Mouse (Mus musculus) brain, embryonic 14.5 days (tissue): ENCODE data around the gene Cdk17. TPM values are rescaled to one million over a fixed set of nuclear protein-coding genes. Genes with fewer than 3 reads are reported as not detected.
"Not testable (repeated sequence)": the region's sequence is repeated elsewhere in the genome, so short reads cannot be mapped to it uniquely, and the experiment has no call there.

Experiments
- DNase-seq: peaks from one replicate; pipeline ENCODE4 v3.0.0-alpha.2; 2011; ENCODE audit warnings: low read depth
- CTCF ChIP-seq: fragments of 200-500 bp; IDR thresholded peaks from 2 replicates; pipeline ENCODE4 v1.5.1; 2012; ENCODE audit warnings: inconsistent platforms, mild to moderate bottlenecking, moderate library complexity, borderline replicate concordance; ENCODE audit not compliant: insufficient read depth, insufficient read length; ENCODE audit errors: extremely low read depth
- POLR2A ChIP-seq: fragments of 200-500 bp; IDR thresholded peaks from 2 replicates; pipeline ENCODE4 v1.6.1; 2012; ENCODE audit warnings: mild to moderate bottlenecking, inconsistent platforms, borderline replicate concordance; ENCODE audit not compliant: poor library complexity, insufficient read depth, insufficient read length, severe bottlenecking; ENCODE audit errors: extremely low read depth
- polyA plus RNA-seq: library from polyadenylated mRNA; depleted of rRNA; stranded (reverse); fragments of >200 nt; gene quantifications from 2 replicates; pipeline ENCODE4 v1.2.3, GENCODE M21; 2012

The Cdk17 gene
- polyA plus RNA-seq, 1 experiment, result 70.5 TPM

DNA sequence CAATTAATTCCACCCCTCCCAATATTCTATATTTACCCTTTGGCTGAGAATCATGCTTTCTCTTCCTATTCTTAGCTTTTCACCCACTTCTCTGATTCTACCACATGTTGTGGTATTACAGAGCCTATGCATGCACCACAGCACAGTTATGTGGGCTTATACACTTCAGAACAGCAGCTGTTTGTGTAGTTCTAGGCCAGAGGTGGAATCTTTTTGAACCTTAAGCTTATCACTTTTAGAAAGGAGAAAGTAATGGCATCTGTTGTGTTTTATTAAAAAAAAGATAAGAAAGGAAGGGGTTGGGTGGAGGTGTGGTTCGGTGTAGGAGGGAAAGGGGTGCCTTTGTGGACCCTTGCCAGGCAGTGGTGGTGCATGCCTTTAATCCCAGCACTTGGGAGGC lies 16.1 kb upstream of the Cdk17 start:
- DNase-seq, result no peak
- no peak for TF ChIP-seq POLR2A

DNA sequence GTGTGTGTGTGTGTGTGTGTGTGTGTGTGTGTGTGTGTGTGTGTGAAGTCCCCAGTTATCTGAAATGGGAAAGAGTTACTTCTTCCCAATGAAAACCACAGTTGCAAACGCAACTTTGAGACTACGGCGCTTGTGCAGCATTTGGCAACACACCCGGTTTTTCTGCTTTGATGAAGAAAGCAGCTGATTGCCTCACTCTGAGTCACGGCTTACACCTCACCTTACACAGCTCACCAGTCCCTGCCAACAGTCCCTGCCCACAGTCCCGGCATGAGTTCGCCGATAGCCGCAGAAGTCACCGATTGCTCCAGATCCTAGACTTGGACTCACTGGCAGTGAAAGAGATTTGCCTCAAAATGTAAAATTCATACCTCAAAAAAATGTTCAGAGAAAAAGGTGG lies 15.6 kb upstream of the Cdk17 start:
- TF ChIP-seq CTCF, result no peak
- no peak for TF ChIP-seq POLR2A
- DNase-seq, result no peak

DNA sequence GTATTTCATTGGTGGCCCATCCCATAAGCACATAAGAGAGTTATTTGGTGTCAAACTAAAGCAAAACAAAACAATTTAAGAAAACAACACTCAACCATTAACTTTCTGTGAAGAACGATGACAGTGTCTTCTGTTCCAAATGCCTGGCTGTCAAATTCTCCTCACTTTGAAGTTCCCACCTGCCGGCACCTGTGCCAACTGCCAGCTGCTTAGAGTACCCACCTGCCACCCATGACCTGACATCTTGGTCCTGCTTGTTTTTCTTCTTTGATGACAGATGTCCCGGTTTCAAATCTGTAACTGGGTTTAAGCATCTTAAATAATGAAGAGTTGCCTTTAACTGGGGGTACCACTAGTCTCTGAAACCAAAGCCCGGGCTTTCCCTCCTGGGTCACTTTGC lies 14.1 kb upstream of the Cdk17 start:
- DNase-seq, result no peak

DNA sequence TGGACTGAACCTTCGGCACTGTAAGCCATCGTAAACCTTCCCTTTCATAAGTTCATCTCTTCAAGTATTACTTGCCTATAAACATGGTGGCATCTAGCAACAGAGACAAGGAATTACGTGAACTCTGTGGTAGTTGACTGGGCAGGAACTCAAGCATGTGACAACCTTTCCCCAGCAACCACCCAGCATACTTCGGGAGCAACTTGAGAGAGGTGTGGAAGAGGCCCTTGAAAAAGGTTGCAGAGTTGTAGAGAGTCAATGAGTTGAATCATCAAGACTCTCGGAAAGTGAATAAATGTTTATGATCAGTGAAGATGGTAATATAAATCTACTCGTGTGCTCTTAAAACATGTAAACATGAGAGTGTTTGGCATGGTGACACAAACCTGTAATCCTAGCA lies 13.0 kb upstream of the Cdk17 start:
- TF ChIP-seq POLR2A (no peak), CTCF (no peak)
- no peak for DNase-seq

More for the DNA sequence above, 14.1 kb upstream of the Cdk17 start:
- no peak for TF ChIP-seq CTCF

DNA sequence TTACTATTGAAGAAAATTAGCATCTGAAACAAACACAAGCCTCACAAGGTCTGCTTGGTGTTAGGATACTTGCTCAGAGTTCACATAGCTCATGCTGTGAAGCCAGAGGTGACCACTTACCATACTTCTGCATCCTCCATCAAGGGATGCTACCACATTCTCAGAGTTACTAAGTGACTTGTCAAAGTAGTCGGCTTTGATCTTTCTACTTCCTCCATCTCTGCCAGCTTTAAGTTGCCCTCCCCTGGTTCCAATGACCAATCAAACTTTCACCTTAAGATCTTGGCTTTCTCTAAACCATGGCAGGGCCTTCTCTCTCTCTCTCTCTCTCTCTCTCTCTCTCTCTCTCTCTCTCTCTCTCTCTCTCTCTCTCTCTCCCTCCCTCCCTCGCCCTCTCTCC lies 11.1 kb upstream of the Cdk17 start:
- no peak for DNase-seq
- TF ChIP-seq POLR2A, result no peak
- no peak for TF ChIP-seq CTCF

DNA sequence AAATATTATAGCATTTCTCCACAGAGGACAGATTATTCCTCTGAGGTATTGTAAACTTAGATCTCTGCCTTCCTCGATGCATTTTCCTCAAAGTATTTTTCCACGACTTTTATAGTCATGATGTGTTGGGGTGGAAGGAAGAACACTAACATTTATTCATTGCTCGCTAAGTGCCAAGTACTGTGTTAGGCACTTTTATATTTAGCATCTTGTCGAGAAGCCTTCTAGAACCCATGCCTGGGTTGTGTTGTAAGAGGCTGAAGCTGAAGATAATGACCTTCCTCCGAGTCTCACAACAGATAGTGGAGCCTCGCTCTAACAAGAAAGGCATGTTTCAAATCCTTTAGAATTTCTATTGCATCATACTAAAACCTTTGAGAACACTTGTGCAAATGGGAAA lies 8.9 kb upstream of the Cdk17 start:
- DNase-seq, result no peak
- TF ChIP-seq POLR2A (no peak), CTCF (no peak)

DNA sequence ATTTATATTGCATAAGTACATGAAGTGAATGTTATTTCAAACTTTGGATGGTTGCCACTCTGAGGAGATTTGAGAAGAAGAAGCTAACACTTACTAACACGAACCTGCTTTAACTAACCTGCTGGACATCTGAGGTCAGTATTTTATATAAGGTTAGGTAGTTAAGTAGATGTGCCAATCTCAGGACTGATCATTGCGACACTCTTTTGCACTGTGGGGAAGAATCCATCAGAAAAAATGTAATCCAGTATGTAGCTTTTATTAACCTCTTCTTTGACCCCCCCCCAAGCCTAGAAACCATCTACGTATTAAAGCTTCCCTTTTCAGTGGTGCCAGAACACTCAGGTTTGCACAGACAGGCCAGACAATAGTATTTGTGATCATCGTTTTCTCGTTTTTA lies 8.0 kb upstream of the Cdk17 start:
- DNase-seq, result no peak
- TF ChIP-seq POLR2A (no peak), CTCF (no peak)

DNA sequence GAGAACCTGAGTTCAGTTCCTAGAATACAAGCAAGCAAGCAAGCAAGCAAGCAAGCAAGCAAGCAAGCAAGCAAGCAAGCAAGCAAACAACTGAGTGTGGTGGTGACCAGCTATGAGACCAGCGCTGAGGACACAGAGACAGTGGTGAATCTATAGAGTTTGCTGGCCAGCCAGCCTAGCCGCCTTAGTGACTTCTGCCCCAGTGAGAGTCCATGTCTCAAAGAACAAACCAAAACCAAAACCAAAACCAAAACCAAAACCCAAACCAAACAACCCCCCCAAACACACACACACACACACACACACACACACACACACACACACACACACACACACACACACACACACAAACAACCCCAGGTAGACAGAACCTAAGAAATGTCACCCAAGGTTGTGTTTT lies 7.3 kb upstream of the Cdk17 start:
- not testable (repeated sequence) for DNase-seq

DNA sequence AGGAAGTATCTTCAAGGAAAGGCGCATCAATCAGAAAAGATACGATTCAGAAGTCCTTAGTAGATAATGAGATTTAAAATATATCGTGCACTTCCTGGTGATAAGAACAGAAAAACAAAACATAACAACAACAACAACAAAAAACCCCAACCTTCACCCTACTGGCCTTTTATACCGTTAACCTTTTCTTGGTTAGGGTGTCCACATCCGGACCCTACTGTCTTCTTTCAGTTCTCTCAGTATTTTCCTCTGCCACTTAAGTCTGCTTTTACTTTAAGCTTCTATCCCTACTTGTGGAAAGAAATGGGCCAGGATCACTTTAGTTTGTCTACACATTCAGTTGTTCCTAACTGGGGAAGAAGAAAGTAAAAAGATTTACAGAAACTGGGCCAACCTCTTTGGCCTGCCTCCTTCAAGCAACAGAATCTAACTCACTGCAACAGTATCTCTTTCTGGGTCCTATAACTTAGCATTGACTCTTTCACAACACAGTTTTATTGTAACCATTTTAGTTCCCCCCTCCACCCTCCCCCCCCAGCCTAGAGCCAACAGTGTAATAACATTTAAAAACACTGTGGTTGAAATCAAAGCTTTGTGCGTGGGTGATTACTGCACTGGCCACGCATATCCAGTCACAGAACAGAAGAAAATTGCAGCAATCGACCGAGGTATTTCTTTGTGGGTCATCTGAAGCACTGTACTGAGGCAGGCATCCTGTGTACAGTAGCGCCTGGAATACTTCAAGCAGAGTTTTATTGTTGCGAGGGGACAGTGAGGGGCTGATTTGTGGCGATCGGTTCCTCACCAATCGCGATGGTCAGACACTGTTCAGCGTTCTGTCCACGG lies 801 bp upstream of the Cdk17 start:
- DNase-seq, result no peak
- TF ChIP-seq CTCF (no peak), POLR2A (no peak)

DNA sequence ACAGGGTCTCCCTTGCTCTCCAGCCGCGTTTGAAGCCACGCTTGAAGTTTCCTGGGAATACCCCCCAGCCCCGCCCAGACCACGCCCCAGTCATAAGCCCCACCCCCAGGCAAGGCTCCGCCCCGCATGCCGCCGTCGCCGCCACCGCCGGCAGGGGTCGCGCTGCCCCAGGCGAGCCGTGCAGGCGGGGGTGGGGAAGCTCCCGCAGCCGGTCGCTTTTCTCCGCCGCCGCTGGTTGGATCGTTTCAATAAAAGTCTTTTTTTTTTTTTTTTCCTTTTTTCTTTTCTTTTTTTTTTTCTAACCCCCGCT lies 223 bp upstream of the Cdk17 start:
- TF ChIP-seq CTCF (peak; percentile 86), POLR2A (peak; percentile 55; the same call in 1 of the 2 replicates)
- peak; percentile 96 for DNase-seq

DNA sequence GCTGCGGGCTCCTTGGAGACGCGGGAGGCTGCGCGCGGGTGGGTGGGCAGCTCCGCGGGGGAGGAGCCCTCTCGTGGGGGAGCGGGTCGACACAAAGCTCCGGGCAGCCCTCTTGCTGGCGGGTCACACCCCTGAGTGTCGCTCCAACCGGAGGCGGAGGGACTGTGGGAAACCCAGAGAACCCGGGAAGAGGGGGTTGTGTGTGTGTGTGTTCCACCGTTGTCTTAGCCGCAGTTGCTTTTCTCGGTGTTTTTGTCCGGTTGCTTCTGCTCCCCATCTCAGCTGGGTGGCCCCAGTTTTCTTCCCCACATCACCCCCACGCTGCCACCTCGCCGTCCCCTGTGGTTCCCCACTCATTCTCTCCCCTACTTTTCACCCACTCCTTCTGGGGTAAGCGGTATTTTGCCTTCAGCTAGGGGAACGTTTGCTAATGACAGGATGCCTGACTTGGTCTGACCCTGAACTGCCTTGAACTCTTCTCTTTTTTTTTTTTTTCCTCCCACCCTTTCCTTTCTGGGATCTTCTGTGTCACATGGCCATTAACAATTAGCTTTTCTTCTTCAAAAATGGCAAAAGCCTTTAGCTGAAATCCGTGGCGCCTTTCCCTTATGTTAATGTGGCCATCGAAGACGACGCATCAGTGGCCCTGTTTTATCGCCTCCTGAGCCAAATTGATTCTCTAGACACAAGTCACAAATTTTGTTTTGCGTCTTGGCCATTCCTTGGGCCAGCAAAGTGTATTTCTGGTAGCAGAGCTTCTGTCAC lies 1.0 kb downstream of the Cdk17 start:
- TF ChIP-seq CTCF (no peak), POLR2A (0 out of 2 replicates have a peak, but pooled peaks have one; percentile 8)
- DNase-seq, result peak; percentile 75

DNA sequence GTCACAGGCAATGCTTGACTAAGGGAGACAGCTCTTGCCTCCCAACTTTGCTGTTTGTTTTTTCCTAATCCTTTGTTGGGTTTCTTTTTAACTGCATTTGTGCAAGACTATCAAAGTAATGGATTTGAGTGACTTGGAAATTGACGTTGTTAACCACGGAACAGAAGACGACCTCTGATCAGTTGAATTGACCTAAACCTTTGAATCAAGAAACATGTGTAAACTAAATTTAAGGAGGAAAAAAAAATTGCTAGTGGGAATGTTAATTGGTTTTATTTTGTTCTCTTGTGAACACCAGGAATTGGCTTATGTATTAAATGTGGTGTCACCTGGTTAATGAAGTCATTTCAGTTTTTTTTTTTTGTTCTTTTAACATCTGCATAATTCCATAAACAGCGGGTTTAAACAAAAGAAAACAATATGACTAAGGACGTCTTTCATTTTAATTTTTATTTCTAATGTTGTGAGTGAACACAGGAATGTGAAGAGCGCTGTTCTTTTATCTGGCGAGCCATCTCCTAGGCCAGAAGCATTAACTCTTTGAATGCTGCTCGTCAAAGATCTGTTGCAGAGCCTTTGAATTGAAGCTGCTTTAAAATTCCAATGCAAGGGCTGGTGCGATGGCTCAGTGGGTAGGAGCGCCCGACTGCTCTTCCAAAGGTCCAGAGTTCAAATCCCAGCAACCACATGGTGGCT lies 1.7 kb downstream of the Cdk17 start:
- DNase-seq, result peak; percentile 71
- no peak for TF ChIP-seq POLR2A
- TF ChIP-seq CTCF, result no peak
